Mouse (Mus musculus): ENCODE measurements around the gene Pitpnm3.

The Pitpnm3 gene

DNA sequence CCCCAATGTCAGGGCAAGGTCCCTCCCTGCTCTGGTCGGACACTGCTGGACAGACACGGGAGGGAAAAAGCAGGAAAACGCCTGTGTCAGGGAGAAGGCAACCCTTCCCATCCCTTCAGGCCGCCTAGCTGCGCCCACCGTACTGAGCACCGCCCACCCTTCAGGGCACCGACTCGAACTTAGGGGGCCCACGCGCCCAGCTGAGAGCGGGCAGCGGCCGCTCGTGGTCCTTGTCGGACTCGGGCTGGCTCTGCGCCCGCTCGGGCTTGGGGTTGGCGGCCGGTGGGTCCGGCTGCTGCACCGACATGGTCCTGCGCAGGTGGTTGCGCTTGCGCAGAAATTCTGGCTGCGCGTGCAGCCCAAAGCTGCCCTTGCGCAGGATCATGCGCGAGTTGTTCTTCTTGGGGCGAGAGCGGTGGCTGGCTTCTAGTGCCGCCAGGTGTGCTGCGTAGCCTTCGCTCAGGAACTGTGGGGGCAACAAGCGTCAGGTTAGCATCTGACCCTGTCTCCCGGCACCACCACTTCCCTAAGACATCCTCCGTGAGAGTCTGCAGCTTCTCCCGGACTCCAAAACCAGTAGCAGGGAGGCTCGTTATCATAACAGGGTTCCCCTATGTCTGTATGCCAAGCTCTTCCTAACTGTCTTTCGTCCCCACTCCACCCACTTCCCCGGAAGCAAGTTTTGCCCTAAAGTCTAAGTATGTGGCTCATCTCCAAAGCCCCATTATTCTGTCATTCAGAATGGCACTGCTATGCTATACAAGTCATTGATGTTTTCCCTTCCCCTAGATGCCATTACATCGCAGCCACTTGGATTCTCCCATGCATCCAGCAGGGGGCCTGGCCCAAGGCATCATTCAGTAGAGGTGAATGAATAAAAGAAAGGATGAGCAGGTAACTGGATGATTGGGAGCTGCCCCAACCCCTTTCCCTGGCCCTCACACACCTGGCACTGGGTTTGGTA, 84.4 kb downstream of the Pitpnm3 start:
- DNase-seq (ENCODE audit: low spot score) = peak; percentile 34

DNA sequence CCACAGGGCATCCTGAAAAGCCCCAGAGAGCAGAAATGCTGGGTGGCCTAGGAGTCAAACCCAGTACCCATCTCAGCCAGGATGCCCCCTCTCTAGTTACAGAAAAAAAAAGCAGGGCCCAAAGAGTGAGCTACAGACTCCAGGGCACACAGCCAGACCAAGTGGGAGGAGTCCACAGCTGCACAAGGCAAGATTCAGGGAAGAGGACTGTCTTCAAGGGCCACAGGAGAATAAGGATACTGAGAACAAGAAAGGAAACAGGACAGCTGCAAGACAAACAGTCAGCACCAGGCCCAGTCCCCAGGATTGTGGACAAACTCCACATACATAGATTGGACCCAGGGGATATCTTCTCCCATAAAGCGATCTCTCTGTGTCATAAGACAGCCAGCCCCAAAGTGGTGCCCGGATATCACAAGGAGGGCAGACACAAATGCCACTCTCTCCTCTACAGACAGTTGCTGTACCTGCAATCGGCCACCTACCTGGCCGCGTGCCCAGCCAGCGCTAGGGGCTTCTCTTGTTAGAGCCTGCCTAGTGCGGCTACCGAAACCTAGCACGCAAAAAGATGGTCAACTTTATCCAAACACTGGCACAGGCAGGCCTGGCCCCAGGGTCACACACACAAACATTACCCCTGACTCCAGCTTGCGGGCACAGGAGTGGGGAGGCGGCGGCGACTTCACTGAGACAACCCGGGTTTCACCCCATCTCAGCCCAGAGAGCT, 85.2 kb downstream of the Pitpnm3 start:
- no peak for DNase-seq (ENCODE audit: low spot score)

DNA sequence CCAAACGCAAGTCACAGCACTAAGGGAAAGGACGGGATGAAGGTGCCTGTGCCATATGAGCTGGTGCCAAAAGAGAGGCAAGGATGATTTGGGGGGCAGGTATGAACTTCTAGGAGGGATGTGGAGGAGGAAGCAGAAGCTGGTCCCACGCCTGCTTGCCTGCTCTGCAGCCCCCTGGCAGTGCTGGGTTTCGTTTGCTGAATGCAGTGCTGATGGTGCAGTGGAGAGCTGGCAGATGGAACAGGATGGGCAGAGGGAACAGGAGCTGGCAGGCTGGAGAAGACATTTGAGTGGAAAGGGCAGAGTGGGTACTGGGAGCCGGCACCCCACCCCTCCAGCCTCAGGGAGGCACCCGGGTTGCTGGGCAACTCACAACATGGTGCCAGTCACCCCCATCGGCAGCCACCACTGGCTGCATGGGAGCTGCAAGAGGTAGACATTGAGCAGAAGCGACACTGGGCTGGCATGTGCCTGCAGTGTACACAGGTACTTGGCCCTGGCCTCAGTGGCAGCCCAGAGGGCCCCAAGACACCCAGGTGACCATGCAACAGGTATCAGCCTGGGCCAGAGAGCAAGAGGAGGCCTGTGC, 86.3 kb downstream of the Pitpnm3 start:
- DNase-seq (ENCODE audit: low spot score) = no peak

DNA sequence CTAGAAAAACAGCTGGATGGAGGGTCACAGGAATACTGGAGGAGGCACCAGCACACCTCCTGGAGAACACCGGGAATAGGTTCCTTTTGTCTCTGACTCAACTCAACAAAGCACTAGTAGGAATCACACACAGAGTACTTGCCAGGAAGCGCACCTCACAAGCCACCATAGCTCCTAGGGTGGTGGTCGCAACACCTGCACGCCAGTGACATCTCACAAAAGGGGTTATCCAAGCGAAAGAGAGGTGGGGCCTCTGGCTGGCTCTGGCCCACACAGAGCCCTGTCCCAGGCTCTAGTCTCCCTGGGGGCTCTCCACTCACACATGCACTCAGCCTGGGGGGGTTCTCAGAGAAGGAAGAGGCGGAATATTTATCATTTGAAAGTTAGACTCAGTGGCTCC, 86.8 kb downstream of the Pitpnm3 start:
- DNase-seq (ENCODE audit: low spot score) = no peak

DNA sequence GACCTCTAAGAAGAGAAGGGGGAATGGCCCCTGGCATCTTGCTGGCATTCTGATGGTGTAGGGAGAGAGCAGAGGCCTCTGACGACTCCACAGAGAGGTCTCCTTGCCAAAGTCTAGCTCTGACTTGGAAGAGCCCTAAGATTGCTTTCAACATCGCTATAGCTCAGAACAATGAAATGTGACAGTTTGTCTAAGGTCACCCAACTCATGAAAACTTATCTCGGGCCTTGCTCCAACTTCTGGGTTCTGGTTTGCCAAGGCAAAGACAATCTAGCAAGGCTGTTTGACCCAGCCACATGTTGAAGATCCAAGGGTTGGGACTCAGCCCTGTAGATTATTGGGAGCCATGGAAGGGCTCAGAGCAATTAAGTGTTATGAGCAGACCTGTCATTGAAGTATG, 91.3 kb downstream of the Pitpnm3 start:
- no peak for DNase-seq (ENCODE audit: low spot score)

DNA sequence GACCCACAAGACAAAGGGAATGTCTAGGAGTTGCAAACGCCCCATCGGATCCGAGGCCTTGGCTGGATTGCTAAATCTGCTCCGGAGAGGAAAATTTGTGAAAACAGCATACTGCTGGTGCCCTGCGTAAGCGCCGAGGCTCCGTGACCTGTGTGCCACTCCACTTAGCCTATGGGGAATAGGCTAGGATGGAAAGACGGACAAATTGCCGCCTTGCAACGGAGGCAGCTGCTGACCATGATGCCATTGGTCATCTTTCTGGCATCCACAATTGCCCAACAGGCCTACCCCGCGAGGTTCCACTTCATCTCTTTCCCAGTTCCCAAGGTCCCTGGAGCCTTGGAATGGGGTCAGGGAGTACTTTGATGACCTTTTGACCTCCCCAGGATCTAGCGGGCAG, 92.9 kb downstream of the Pitpnm3 start:
- DNase-seq (ENCODE audit: low spot score) = no peak

DNA sequence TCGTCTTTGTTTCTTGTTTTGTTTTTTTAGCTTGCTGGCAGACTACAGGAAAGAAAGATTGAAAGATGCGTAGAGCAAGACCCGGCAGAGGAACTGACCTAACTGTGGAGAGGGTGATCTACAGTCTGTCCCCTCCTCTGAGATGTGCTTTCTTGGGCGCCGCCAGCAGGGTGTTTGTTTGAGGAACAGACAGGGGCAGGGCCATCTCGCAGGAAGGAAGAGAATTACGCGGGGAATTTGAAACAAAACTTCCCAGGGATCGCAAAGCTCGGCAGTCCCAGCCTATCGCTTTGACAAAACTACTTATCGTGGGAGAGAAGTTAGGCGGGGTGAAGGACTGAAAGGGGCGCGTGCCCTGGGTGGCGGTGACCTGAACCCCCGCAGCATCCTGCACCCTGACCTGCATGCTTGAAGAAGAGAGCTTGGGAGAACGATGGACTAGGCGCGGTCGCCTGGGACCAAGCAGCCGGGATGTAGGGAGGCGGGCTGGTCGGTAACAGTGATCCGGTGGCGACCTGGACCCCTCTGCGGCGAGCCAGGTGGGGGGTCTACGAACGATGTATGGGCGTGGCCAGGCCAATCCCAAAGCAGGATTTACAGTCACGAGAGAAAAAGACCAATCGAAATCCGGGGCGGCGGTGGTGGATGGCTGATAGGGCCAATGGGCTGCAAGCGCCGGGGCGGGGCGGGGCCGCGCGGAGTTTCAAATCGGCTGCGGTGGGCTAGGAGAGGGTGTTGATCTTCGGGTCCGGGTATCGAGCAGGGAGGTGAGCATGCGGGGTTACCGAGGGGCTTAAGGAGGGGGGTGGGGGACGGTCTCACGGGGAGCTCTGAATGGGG, 93.6 kb downstream of the Pitpnm3 start, which contains the start of gene Pimreg:
Gene Pimreg, plus strand, starts transcription at position 265 of the 840 bp plus-strand sequence.
- peak; percentile 84 for DNase-seq (ENCODE audit: low spot score)

DNA sequence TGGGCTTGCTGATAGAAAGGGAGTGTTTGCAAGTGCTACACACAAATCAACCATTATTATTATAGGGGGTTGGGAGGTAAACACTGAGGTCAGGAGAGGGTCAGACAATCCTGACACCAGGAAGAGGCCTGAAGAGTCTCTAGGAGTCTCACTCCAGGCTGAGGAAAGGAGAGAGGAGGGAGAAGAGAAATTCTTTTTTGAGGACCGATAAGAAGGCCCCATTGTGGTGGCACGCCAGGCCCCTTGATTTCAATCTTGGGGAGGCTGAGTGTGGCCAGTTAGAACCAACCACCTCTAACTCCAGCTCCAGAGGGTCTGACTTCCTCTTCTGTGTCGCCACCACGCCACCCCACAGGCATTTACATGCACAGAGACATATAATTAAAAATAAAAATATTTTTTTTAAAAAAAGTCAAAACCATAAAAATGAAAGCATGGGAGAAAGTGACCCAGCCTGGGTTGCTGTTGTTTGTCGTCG, 94.2 kb downstream of the Pitpnm3 start:
- no peak for DNase-seq (ENCODE audit: low spot score)

DNA sequence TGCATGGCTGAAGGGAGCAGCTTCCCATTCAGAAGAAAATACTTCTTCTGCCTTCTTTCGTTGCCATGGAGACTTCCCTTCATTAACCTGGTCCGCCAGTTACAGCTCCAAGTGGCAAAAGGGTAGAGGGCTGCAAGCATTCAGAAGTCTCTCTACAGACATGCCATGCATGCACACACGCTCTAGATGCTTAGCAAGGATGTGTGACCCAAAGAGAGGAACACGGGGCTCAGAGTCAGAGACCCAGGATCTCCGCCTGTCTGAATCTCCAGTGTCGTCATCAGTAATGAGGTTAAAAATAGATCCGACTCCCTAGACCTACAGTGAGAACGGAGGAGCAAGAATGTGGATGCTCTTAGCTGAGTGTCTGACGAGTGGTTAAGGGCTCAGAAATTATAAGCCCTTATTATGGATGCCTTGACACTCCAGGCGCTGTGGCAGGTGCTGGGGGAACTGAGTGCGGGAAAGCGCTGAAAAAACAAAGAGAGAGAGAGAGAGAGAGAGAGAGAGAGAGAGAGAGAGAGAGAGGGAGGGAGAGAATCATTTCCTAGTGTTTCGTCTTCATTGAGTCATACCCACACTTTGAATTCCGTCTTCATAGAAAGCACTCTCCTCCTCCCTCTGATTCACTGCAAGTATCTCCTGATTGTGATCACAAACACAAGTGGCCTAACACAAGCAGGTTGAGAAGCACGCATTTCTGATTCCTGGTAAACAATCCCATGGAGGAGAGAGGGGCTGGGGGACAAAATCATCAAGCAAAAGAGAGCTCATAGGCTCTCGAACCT, 95.8 kb downstream of the Pitpnm3 start:
- no peak for DNase-seq (ENCODE audit: low spot score)

DNA sequence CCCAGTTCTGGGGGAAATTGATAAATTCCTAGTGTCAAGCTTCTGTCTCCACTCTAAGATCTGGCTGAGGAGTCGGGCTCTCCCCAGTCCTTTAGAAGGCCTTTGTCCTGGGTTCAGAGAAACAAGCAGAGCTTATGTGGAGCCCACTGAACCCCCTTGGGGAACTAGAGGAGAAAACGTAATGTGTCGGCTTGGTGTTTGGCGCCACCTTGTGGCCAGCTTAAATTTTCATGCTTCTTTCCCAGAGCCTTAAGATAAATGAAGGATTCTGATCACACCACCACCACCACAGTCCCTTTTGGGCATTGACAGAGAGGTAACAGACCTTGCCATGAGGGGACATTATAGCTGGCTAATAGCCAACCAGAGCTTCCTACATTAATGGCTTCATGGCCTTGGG, 97.6 kb downstream of the Pitpnm3 start:
- peak; percentile 66 for DNase-seq (ENCODE audit: low spot score)

DNA sequence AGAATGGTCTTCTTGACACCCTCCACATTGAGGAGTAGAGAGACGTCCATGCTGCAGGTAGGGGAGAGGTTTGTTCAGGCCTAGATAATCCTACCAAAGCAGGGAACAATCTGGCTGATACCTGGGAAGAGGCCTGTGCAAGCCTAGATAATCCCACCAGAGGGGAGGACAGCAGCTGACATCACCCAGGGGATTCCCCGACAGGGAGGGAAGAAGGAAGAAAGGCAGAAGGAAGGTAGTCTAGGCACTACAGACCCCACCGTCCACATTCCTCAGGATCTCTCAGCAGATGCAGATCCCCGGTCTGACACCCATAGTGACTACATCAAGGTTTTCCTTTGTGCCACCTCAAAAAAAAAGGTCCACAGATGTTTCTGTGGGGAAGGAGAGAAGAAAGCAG, 98.2 kb downstream of the Pitpnm3 start, which contains the start of gene Aipl1:
Gene Aipl1, minus strand, starts transcription at position 101 of the 400 bp plus-strand sequence.
- DNase-seq (ENCODE audit: low spot score) = no peak

DNA sequence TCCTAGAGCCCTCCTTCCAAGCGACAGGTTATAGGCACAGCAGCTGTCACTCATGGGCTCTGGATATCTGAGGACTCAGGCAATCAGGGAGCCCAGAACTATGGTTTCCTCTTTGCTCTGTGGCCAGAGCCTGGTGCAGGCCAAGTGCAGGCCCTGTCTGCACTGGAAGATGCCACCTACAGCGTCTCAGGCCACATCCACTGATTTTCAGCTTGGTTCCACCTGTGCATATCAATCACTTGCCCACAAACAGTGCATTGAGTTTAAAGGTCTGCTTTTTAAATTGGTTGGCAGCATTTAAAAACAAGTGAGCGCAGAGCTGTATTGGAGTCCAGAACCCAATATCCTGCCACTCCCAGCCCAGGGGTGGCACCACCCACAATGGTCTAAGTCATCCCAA, 103.0 kb downstream of the Pitpnm3 start:
- DNase-seq (ENCODE audit: low spot score) = no peak

DNA sequence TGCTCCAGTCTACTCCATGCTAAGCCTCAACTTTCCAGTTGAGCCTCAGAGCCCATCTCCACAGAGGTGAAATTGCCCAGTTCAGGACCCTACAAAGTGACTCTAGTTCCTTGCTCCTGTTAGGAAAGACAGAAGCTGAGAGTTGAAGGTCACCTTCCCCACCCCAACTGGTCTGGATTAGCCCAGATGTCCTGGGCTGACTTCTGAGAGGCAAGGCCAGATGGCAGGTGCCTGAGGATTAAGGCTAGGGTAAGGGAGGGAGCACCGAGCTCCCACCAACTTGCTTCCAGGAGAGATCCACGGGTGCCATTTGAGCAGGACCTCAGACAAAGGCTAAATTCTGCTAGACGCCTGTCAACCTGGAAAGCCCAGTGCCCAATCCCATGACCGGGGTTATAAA, 103.5 kb downstream of the Pitpnm3 start:
- no peak for DNase-seq (ENCODE audit: low spot score)

DNA sequence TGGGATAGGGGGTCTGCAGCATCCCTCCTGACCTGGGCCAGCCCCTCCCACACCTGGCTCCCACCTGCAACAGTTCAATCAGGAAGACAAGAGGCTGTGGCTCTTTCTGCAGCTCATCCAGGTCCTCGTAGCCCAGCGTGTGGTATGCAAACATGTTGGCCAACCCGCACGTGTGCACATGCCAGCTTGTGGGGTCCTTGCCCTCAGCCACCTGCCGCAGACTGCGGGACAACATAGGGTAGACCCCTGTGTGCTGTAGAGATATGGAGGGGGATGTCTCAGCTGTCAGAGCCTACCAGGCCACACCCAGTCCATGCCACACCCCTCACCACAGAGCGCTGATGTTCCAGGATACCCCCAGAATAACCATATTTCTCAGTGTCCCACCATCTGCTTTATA, 104.2 kb downstream of the Pitpnm3 start:
- no peak for DNase-seq (ENCODE audit: low spot score)

DNA sequence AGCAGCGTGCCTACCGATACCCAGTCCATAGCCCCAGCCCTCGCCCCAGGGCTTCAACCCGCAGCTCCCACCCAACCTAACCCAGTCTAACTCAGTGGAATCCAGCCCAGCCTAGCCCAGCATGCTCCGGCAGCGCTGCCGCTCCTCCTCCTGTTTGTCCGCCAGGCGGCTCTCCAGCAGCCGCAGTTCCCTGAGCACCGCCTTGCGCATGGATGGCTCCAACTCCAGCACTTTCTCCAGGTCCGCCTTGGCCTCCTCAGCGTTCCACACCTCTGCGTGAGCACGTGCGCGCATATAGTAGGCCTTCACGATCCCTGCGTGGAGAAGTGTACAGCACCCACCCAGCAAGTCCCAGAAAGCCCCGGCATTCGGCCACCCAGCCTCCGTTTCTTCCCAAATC, 106.4 kb downstream of the Pitpnm3 start:
- peak; percentile 47 for DNase-seq (ENCODE audit: low spot score)

DNA sequence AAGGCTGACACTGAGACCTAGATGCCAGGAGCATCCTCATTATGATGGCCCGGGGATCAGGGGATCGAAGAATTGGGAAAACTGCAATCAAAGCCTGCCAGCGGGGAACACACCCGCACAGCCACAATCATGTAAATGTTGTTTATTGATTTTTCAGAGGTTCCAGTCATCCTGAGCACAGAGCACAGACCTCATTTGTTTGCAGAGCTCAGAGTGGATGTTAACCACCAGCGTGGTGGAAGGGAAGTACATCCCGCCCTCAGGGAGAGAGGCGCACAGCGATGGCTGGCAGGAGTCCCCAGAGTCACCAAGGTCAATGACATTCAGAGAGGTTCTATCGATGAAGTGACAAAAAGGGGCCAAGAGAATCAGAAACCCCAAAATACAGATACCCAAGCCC, 107.7 kb downstream of the Pitpnm3 start:
- DNase-seq (ENCODE audit: low spot score) = no peak

DNA sequence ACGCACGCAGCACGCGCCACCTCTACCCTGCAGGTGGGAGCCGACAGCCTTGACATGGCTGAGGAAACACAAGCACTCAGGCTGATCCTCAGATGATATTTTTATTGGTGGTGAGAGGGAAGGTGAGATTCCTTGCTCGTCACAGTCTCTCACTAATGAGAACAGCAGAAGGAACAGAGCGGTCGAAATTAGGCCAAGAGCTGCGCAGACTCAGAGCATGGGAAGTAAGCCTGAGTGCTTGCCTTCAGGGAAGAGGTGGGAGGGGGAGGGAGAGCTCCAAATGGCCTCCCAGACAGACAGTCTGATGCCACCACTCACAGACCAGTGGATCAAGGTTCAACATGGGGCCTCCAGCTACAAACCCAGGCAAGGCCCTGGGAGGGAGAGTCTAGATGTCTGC, 109.1 kb downstream of the Pitpnm3 start:
- no peak for DNase-seq (ENCODE audit: low spot score)

DNA sequence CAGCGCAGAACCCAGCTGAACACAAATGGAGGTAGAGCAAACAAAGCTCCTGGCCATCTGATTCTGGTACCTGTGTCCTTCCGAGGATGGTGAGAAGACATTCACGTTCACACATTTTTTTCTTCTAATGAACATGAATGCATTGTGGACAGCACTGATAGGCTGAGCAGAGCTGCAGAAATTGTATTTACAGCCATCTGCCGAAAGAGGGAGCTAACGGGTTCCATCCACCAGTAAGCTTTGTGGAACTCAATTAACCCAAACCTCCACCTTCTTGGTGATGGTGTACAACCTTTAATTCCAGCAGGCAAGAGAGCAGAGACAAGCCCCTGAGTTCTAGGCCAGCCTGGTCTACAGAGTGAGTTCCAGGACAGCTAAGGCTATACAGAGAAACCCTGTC, 109.7 kb downstream of the Pitpnm3 start:
- DNase-seq (ENCODE audit: low spot score) = no peak

DNA sequence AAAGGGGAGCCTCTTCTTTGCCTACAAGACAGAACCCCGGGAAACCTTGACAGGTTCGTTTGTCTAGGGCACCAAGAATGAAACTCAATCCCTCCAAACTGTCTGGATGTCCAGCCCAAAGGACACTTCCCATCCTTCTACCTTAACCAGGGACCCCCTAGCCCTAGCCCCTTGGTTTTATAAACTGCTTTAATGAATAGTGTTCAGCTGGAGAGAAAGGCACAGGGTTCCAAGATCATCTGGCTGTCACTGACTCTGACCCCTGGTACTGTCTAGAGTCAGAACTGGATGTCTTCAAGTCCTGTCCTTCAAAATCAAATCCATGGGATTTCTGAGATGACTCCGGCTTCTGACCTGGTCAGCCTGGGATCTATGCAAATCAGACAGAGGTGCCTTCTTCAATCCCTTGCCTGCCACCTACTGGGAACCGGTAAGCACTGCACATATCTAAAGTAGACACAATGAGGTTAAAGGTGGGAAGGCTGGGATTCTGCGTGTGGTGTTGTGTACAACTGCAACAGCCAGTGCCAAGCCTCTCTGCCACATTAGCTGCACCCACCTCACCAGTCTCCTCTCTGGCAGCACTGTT, 111.3 kb downstream of the Pitpnm3 start:
- DNase-seq (ENCODE audit: low spot score) = peak; percentile 80

DNA sequence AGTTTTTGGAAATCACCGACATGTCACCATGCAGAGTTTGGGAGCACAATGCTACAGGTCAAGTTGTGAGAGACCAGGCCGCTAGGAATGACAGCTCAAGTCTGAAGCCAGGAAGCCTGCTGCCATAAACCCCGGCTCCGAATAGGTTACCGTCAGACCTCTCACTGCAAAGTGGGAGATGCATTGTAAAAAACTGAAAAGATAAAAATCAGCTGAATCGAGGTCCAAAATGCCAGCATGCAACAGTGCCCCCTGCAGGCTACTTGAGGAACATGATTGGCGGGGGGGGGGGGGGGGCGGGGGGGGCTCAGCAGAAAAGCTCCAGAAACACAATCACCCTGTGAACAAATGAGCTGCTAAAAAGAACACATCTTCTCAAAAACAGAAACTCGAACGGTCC, 112.0 kb downstream of the Pitpnm3 start:
- no peak for DNase-seq (ENCODE audit: low spot score)
